Mouse (Mus musculus) stomach, postnatal 0 days (tissue): ENCODE results near the gene Srgap1. TPM values are rescaled to one million over a fixed set of nuclear protein-coding genes. Genes with fewer than 3 reads are reported as not detected.

Source experiments
- ATAC-seq: fragments of 200-750 bp; cut with Nextera tagmentation; 2 replicates; pipeline ENCODE4 v1.8.0; 2017; ENCODE audit not compliant: low FRiP score, low TSS enrichment
- DNase-seq: peaks from one replicate; pipeline ENCODE4 v3.0.0-alpha.2; 2016; ENCODE audit warnings: low spot score
- H3K27ac ChIP-seq: fragments of 300-500 bp; sonication (generic); replicated peaks from 2 replicates; pipeline ENCODE4 v1.5.1; 2014; ENCODE audit warnings: mild to moderate bottlenecking, control low read depth
- H3K27me3 ChIP-seq: fragments of 300-500 bp; sonication (generic); 2 replicates; pipeline ENCODE4 v1.6.1; 2014; ENCODE audit warnings: low read length; ENCODE audit not compliant: control insufficient read depth, insufficient read depth
- H3K36me3 ChIP-seq: fragments of 300-500 bp; sonication (generic); 2 replicates; pipeline ENCODE4 v1.6.1; 2014; ENCODE audit warnings: low read length, mixed read lengths; ENCODE audit not compliant: control insufficient read depth, insufficient read depth
- H3K4me1 ChIP-seq: fragments of 300-500 bp; sonication (generic); replicated peaks from 2 replicates; pipeline ENCODE4 v1.6.1; 2014; ENCODE audit warnings: antibody characterized with exemption; ENCODE audit not compliant: control insufficient read depth, insufficient read depth
- H3K4me2 ChIP-seq: fragments of 300-500 bp; sonication (generic); replicated peaks from 2 replicates; pipeline ENCODE4 v1.6.1; 2014; ENCODE audit warnings: low read depth, mild to moderate bottlenecking, control low read depth, moderate library complexity
- H3K4me3 ChIP-seq: fragments of 300-500 bp; sonication (generic); 2 replicates; pipeline ENCODE4 v1.5.1; 2014; ENCODE audit warnings: low read depth, low read length, control low read depth
- H3K9ac ChIP-seq: fragments of 300-500 bp; sonication (generic); 2 replicates; pipeline ENCODE4 v1.6.1; 2014; ENCODE audit warnings: mild to moderate bottlenecking, low read length, control low read depth, mixed read lengths
- H3K9me3 ChIP-seq: fragments of 300-500 bp; sonication (generic); 2 replicates; pipeline ENCODE4 v1.6.1; 2016; ENCODE audit warnings: low read length; ENCODE audit not compliant: control insufficient read depth
- CTCF ChIP-seq: IDR thresholded peaks from 2 replicates; pipeline ENCODE4 v1.5.1; 2016; ENCODE audit warnings: antibody characterized with exemption, low read depth, mild to moderate bottlenecking, moderate library complexity
- EP300 ChIP-seq: optimal IDR thresholded peaks from 2 replicates; pipeline ENCODE3; 2016; ENCODE audit warnings: antibody characterized with exemption
- WGBS: fragments of 180-500 bp; shearing (Covaris S2); extraction: QIAGEN DNeasy Blood & Tissue Kit; methylation state at CpG from one replicate; pipeline ENCODE4 v1.1.7; 2014; 5-methylcytosine and 5-hydroxymethylcytosine counted together
- polyA plus RNA-seq: library from polyadenylated mRNA; unstranded; fragments of >200 nt; fragmentation: Nextera tagmentation; extraction: Ambion mirVana; gene quantifications from 2 replicates; pipeline ENCODE4 v1.2.1, GENCODE M21; 2015

Srgap1 gene
- polyA plus RNA-seq, 1 experiment from 2014 or later: 5.2 TPM

DNA sequence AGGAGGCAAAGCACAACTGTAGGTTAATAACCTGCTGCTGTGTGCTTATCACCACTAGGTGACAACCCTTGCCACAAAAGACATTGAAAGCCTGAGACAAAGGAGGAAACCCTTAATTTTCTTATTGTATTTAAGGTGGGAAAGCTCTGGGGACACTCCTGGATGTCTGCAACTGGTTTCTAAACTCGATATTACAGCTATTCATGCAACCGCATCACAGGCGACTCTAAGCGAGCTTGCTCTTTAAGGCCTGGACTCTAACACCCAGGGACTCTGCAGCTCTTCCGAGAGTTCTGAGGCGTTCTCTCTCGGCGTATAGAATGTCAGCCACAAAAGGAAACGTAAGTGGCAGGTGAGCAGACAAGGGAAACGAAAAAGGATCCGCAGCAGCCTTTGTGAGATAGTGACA is 241.2 kb downstream of the Srgap1 start:
- 80% methylated on average over 11 of the region's 11 CpGs for WGBS
- DNase-seq: no peak

DNA sequence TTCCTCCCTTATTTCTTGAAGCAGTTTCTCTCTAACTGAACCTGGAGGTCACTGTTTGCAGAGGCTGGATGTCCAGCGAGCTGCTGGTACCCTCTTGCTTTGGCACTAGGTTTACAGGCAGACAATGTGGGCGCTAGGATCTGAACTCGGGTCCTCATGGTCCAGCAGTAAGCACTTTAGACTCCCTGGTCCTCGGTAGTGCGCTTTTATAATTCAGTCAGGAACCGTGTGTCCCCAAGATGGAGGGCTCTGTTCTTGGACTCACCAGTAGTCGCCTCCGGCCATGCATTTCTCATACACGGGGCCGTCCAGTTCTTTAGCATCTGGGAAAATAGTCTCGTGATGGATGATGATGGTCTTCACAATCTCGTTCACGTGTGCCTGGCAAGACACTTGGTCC is 242.6 kb downstream of the Srgap1 start:
- no peak for ATAC-seq
- 94% methylated on average over 13 of the region's 13 CpGs for WGBS
- TF ChIP-seq CTCF: no peak
- TF ChIP-seq EP300: no peak
- Histone ChIP-seq H3K4me3 (no peak overlapping the region), H3K27me3 (no peaks in the 10 kb centered on the region), H3K4me1 (no peaks in the 10 kb centered on the region), H3K36me3 (peaks cover 3% of the 10 kb centered on the region), H3K27ac (no peak overlapping the region), H3K4me2 (no peak overlapping the region), H3K9me3 (no peaks in the 10 kb centered on the region), H3K9ac (no peak overlapping the region)
- no peak for DNase-seq

More for the DNA sequence above, 241.2 kb downstream of the Srgap1 start:
- Histone ChIP-seq H3K9ac (no peak overlapping the region), H3K27ac (no peak overlapping the region), H3K4me2 (no peak overlapping the region), H3K27me3 (no peaks in the 10 kb centered on the region), H3K36me3 (peaks cover 3% of the 10 kb centered on the region), H3K9me3 (no peaks in the 10 kb centered on the region), H3K4me3 (no peak overlapping the region), H3K4me1 (no peaks in the 10 kb centered on the region)
- TF ChIP-seq EP300 (no peak), CTCF (peak; percentile 55)
- ATAC-seq: no peak

DNA sequence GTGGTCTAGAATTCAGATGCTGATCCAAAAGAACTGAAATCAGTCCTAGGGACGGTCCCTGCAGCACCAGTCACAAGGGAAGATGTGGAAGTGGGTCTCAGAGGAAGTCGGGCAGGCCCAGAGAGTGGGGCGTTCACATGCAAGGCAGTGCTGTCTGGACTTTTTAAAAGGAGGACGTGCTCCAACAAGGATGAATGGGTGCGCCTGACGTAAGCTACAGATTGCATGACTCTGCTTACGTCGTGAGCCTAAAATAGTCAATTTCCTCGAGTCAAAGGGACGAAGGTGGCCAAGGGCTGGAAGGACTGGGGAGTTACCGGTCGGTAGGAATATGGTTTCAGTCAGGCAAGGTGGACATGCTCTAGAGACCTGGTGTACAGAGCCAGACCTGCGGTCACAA is 247.1 kb downstream of the Srgap1 start:
- Histone ChIP-seq H3K9ac (no peak overlapping the region), H3K27me3 (no peaks in the 10 kb centered on the region), H3K27ac (no peak overlapping the region), H3K4me3 (no peak overlapping the region), H3K36me3 (no peaks in the 10 kb centered on the region; the same call in 1 of the 2 replicates), H3K9me3 (no peaks in the 10 kb centered on the region), H3K4me1 (no peaks in the 10 kb centered on the region), H3K4me2 (no peak overlapping the region)
- no peak for TF ChIP-seq CTCF
- no peak for TF ChIP-seq EP300
- 92% methylated on average over 13 of the region's 13 CpGs for WGBS
- ATAC-seq (no peak), DNase-seq (no peak)

DNA sequence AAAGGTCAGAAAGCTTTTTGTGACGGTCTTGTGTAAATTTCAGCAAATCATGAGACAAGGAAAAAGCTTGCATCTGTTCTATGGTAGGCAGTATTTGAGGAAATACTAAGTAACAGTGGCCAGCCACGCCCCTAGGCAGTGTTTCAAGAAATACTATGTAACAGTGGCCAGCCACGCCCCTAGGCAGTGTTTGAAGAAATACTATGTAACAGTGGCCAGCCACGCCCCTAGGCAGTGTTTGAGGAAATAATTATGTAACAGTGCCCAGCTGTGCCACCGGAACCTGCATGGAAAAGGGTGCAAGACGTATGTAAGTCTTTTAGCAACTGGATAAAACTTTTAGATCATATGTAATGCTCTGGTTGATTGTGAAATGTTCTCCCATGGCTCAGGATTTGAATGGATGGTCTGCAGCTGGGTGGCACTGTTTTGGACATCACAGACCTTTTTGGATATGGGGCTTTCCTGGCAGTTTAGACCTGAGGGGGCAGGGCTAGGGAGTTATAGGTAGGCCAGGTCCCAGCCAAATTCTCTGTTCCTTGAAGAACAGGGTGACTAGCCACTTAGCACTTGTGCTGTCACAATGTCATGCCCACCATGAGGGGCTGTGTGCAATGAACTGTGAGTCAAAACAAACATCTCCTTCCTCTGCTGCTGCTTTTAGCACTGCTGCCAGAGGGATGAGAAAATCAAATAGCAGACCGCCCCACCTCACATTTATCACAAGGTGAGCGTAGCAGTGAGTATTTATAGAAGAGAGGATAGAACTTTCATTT is 250.9 kb downstream of the Srgap1 start:
- Histone ChIP-seq H3K4me3 (no peak overlapping the region), H3K9ac (no peak overlapping the region), H3K9me3 (no peaks in the 10 kb centered on the region), H3K27ac (peak overlapping the region; percentile 20; the same call in 1 of the 2 replicates), H3K27me3 (no peaks in the 10 kb centered on the region), H3K4me1 (no peaks in the 10 kb centered on the region), H3K4me2 (no peak overlapping the region), H3K36me3 (no peaks in the 10 kb centered on the region)
- TF ChIP-seq CTCF (peak; percentile 35), EP300 (no peak)
- peak; percentile 83 for DNase-seq
- WGBS: 51% methylated on average over 8 of the region's 8 CpGs
- peak; percentile 95 for ATAC-seq

DNA sequence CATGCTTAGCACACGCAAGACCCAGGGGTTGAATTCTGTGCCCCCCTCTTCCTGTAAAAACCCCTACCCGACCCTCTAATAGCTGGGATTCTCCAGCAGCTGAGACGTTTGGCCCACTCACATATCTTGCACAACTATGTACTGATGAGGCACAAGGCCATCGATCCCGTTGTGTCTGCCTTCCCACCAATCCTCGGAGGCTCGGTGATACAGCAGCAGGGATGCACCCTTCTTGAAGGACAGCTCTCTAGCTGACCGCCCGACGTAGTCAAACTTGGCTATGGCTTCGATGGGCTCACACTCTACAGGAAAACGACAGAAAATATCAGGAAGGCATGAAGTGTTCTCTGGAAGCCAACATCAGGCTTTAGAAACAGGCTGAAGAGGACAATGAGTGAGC is 252.6 kb downstream of the Srgap1 start:
- 93% methylated on average over 12 of the region's 12 CpGs for WGBS
- no peaks in the 10 kb centered on the region for H3K36me3 ChIP-seq
- no peak for ATAC-seq

DNA sequence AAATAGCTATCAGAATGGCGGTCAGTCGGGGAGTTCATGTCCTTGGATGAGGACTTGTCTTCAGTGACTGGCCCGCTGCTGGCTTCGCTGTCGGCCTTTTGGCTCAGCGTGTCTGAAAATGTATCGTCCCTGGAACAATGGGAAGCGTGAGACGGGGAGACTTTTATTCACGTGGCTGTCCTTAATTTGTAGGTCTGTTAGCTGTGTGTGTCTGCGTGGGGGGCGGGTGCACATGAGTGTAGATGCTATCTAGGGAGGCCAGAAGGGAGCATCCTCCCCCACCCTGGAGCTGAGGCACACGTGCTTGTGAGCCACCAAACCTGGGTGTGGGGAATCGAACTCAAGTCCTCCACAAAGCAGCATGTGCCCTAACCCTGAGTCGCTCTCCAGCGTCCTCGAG is 254.5 kb downstream of the Srgap1 start:
- Histone ChIP-seq H3K27me3 (no peaks in the 10 kb centered on the region), H3K36me3 (no peaks in the 10 kb centered on the region), H3K4me2 (no peak overlapping the region), H3K9ac (no peak overlapping the region), H3K4me1 (no peaks in the 10 kb centered on the region), H3K9me3 (no peaks in the 10 kb centered on the region), H3K4me3 (no peak overlapping the region), H3K27ac (no peak overlapping the region)
- DNase-seq (no peak), ATAC-seq (no peak)
- no peak for TF ChIP-seq EP300
- TF ChIP-seq CTCF: no peak
- WGBS: 92% methylated on average over 17 of the region's 17 CpGs

More for the DNA sequence above, 252.6 kb downstream of the Srgap1 start:
- Histone ChIP-seq H3K9me3 (no peaks in the 10 kb centered on the region), H3K4me2 (no peak overlapping the region), H3K4me3 (no peak overlapping the region), H3K4me1 (no peaks in the 10 kb centered on the region), H3K27ac (no peak overlapping the region), H3K27me3 (no peaks in the 10 kb centered on the region), H3K9ac (no peak overlapping the region)
- DNase-seq: no peak
- TF ChIP-seq CTCF: no peak
- no peak for TF ChIP-seq EP300
